Comparison of ENCODE assay signal across 11 mouse cellular contexts in genomic region chr11:61477566-61478508, GRCm38 (mm10). TPM values are rescaled to one million over a fixed set of nuclear protein-coding genes. Genes with fewer than 3 reads are reported as not detected.
DNase-seq lines count a peak whose midpoint lies in the region; ATAC-seq and TF ChIP-seq lines count a peak whose summit lies in the region.
"Had no signal": no experiment of that assay in that cellular context is flagged by ENCODE, and none has a peak within 500 bp of the region (broad histone marks: within the 10 kb centered on the region; RNA-seq: fewer than 3 reads in every experiment).

No protein-coding gene starts in this region.

- peak overlapping the region; percentile 17; the same call in 1 of the 2 replicates for H3K4me3 ChIP-seq in lung, postnatal 0 days (ENCODE audit: low read depth, low read length)
- no peak overlapping the region for H3K4me3 ChIP-seq in limb, embryonic 13.5 days
- H3K4me3 ChIP-seq: neural tube, embryonic 12.5 days had no signal

- no peaks in the 10 kb centered on the region for H3K9me3 ChIP-seq in lung, postnatal 0 days (ENCODE audit: low read length)
- H3K9me3 ChIP-seq in limb, embryonic 13.5 days, result no peaks in the 10 kb centered on the region
- H3K9me3 ChIP-seq: neural tube, embryonic 12.5 days had no signal

- no peaks in the 10 kb centered on the region for H3K36me3 ChIP-seq in lung, postnatal 0 days (ENCODE audit: insufficient read depth, low read length)
- H3K36me3 ChIP-seq in limb, embryonic 13.5 days, result no peaks in the 10 kb centered on the region
- H3K36me3 ChIP-seq: neural tube, embryonic 12.5 days had no signal

- no peak overlapping the region for H3K27ac ChIP-seq in lung, postnatal 0 days (ENCODE audit: low read length)
- H3K27ac ChIP-seq in limb, embryonic 13.5 days, result no peak overlapping the region
- H3K27ac ChIP-seq: neural tube, embryonic 12.5 days had no signal

- peak; percentile 54 for DNase-seq in cerebellum, adult 9-11 months
- no peak for DNase-seq in lung, postnatal 0 days (ENCODE audit: low spot score)
- DNase-seq in lung, postnatal 4 days, result no peak
- no peak for DNase-seq in natural killer cell, adult 2 months (ENCODE audit: low spot score in 2 of 2)
- no peak for DNase-seq in heart, adult 18-20 months

- no peak for TF ChIP-seq EP300 in lung, postnatal 0 days (IDR thresholded peaks at IDR 0.05)

- TF ChIP-seq CTCF in lung, postnatal 0 days (IDR thresholded peaks at IDR 0.05), result no peak

- WGBS in lung, postnatal 0 days, result 60% methylated on average over 17 of the region's 17 CpGs
- 73% methylated on average over 17 of the region's 17 CpGs for WGBS in limb, embryonic 13.5 days

- peak overlapping the region; percentile 48 for H3K4me2 ChIP-seq in lung, postnatal 0 days (replicated peaks; ENCODE audit: low read depth, low read length)
- H3K4me2 ChIP-seq in limb, embryonic 13.5 days (replicated peaks), result peak overlapping the region; percentile 45; the same call in 1 of the 2 replicates

- ATAC-seq in cerebellum, adult (ENCODE audit: insufficient number of reproducible peaks, low FRiP score, low TSS enrichment), result no peak
- no peak for ATAC-seq in lung, postnatal 0 days
- no peak for ATAC-seq in limb, embryonic 13.5 days (ENCODE audit: low FRiP score, low read depth)
- no peak for ATAC-seq in megakaryocyte, adult 5-6 weeks (ENCODE audit: poor library complexity, severe bottlenecking)

- no peak overlapping the region for H3K9ac ChIP-seq in lung, postnatal 0 days (replicated peaks; ENCODE audit: low read depth)
- no peak overlapping the region for H3K9ac ChIP-seq in limb, embryonic 13.5 days

- no peaks in the 10 kb centered on the region for H3K4me1 ChIP-seq in lung, postnatal 0 days (ENCODE audit: insufficient read depth, low read depth, low read length)
- H3K4me1 ChIP-seq in limb, embryonic 13.5 days, result peaks cover 20% of the 10 kb centered on the region

- H3K27me3 ChIP-seq in lung, postnatal 0 days (replicated peaks; ENCODE audit: insufficient read depth, low read length), result no peaks in the 10 kb centered on the region
- no peaks in the 10 kb centered on the region for H3K27me3 ChIP-seq in limb, embryonic 13.5 days
- H3K27me3 ChIP-seq: neural tube, embryonic 12.5 days had no signal

RNA-seq across cellular contexts. Expression of gene Mfap4, which starts 7.4 kb away (rescaled TPM):
- 2,152 and 2,309 TPM in 2 replicates for polyA plus RNA-seq in lung, postnatal 0 days (2015; fragmentation: Nextera tagmentation; extraction: Ambion mirVana)
- 319 TPM in 2 replicates for polyA plus RNA-seq in limb, embryonic 13.5 days (2015; fragmentation: Nextera tagmentation; extraction: Ambion mirVana)
- not detected in 2 replicates for total RNA-seq in megakaryocyte, adult 5-6 weeks (2015)
- not detected in 2 replicates for total RNA-seq in megakaryocyte, adult 5-6 weeks (2017)
- total RNA-seq in heart, adult 18-20 months (2021), result 10 to 100 TPM; 12.5 to 13.3 TPM

RNA-seq across cellular contexts. Expression of gene Mapk7, which starts 16.4 kb away (rescaled TPM):
- 36.2 and 39.5 TPM in 2 replicates for polyA plus RNA-seq in lung, postnatal 0 days (2015; fragmentation: Nextera tagmentation; extraction: Ambion mirVana)
- polyA plus RNA-seq in limb, embryonic 13.5 days (2015; fragmentation: Nextera tagmentation; extraction: Ambion mirVana), result 87.3 and 87.8 TPM in 2 replicates
- 16.2 and 17.7 TPM in 2 replicates for total RNA-seq in megakaryocyte, adult 5-6 weeks (2015)
- 15.4 and 21.4 TPM in 2 replicates for total RNA-seq in megakaryocyte, adult 5-6 weeks (2017)
- 1 to 10 TPM; 5.7 to 6.0 TPM for total RNA-seq in heart, adult 18-20 months (2021)

RNA-seq across cellular contexts. Expression of gene Rnf112, which starts 23.9 kb away (rescaled TPM):
- polyA plus RNA-seq in lung, postnatal 0 days (2015; fragmentation: Nextera tagmentation; extraction: Ambion mirVana), result 0.24 and 0.32 TPM in 2 replicates
- 0.60 and 0.61 TPM in 2 replicates for polyA plus RNA-seq in limb, embryonic 13.5 days (2015; fragmentation: Nextera tagmentation; extraction: Ambion mirVana)
- not detected in 2 replicates for total RNA-seq in megakaryocyte, adult 5-6 weeks (2015)
- total RNA-seq in megakaryocyte, adult 5-6 weeks (2017), result not detected in 2 replicates
- total RNA-seq in heart, adult 18-20 months (2021), result under 1 TPM in 1 of 2 experiments, not detected in 1; 0.15 TPM
- total RNA-seq: gastrocnemius, adult 18-20 months; liver, adult 2 months had no signal
- polyA plus RNA-seq: liver, adult 2 months had no signal

RNA-seq across cellular contexts. Expression of gene B9d1, which starts 27.1 kb away (rescaled TPM):
- polyA plus RNA-seq in lung, postnatal 0 days (2015; fragmentation: Nextera tagmentation; extraction: Ambion mirVana), result 16.8 and 17.1 TPM in 2 replicates
- 31.9 and 32.6 TPM in 2 replicates for polyA plus RNA-seq in limb, embryonic 13.5 days (2015; fragmentation: Nextera tagmentation; extraction: Ambion mirVana)
- total RNA-seq in megakaryocyte, adult 5-6 weeks (2015), result not detected in 2 replicates
- total RNA-seq in megakaryocyte, adult 5-6 weeks (2017), result 0.26 TPM in 1 of 2 replicates, not detected in the other
- 1 to 10 TPM; 6.3 to 7.5 TPM for total RNA-seq in heart, adult 18-20 months (2021)

Comparison
In these comparisons a context has a peak if more than half of its experiments do, and no peak if none do; other contexts are left out.
1. RNA of gene Mfap4, which starts 7.4 kb away (total RNA-seq): 12.5 to 13.3 TPM in heart, adult 18-20 months; not detected in megakaryocyte, adult 5-6 weeks; every median in the first group is over 10 times any median in the second.